Mouse (Mus musculus) megakaryocyte, embryonic 14.5 days (primary cell): ENCODE results near the gene Abl1. TPM values are rescaled to one million over a fixed set of nuclear protein-coding genes. Genes with fewer than 3 reads are reported as not detected.

ENCODE experiments used
- H3K27me3 ChIP-seq: replicated peaks from 2 replicates; pipeline ENCODE3; 2012; ENCODE audit warnings: inconsistent platforms
- H3K36me3 ChIP-seq: replicated peaks from 2 replicates; pipeline ENCODE3; 2012; ENCODE audit warnings: low read length, inconsistent platforms, mixed read lengths
- H3K4me1 ChIP-seq: 2 replicates; pipeline ENCODE4 v1.6.1; 2012; ENCODE audit warnings: inconsistent platforms
- H3K4me3 ChIP-seq: replicated peaks from 2 replicates; pipeline ENCODE3; 2012; ENCODE audit warnings: moderate library complexity, mild to moderate bottlenecking, inconsistent platforms
- H3K9me3 ChIP-seq: 2 replicates; pipeline ENCODE4 v1.6.1; 2012; ENCODE audit warnings: inconsistent platforms
- FLI1 ChIP-seq: IDR thresholded peaks from 2 replicates; pipeline ENCODE4 v1.6.1; 2012; ENCODE audit warnings: low read length, inconsistent platforms, mixed read lengths
- GATA1 ChIP-seq: IDR thresholded peaks from 3 replicates; pipeline ENCODE4 v1.6.1; 2012; ENCODE audit warnings: mixed read lengths, low read length, inconsistent platforms, borderline replicate concordance
- polyA plus RNA-seq: library from polyadenylated mRNA; stranded (reverse); fragments of >175 nt; gene quantifications from 2 replicates; pipeline ENCODE4 v1.2.3, GENCODE M21; 2012; ENCODE audit warnings: low replicate concordance; ENCODE audit not compliant: insufficient read depth

Gene Abl1
- polyA plus RNA-seq, 1 experiment = 29.4 TPM

- no peaks in the 10 kb centered on the region for H3K9me3 ChIP-seq
- TF ChIP-seq FLI1 = no peak
- TF ChIP-seq GATA1 = no peak
- H3K36me3 ChIP-seq = peaks cover 97% of the 10 kb centered on the region
- no peaks in the 10 kb centered on the region for H3K4me1 ChIP-seq
- no peaks in the 10 kb centered on the region for H3K27me3 ChIP-seq
- H3K4me3 ChIP-seq = no peak overlapping the region
These were observed 108.8 kb downstream of the Abl1 start for GRCm38 (mm10) chr2:31796943-31797342.

- TF ChIP-seq FLI1 (no peak), GATA1 (no peak)
- no peak overlapping the region for H3K4me3 ChIP-seq
- peaks cover 95% of the 10 kb centered on the region for H3K36me3 ChIP-seq
- peaks cover 3% of the 10 kb centered on the region for H3K27me3 ChIP-seq
- H3K4me1 ChIP-seq = peaks cover 3% of the 10 kb centered on the region; the same call in 1 of the 2 replicates
- H3K9me3 ChIP-seq = no peaks in the 10 kb centered on the region
These were observed 113.2 kb downstream of the Abl1 start for GRCm38 (mm10) chr2:31801416-31801815.

GRCm38 (mm10) chr2:31802811-31803210 lies 114.6 kb downstream of the Abl1 start:
- peaks cover 7% of the 10 kb centered on the region; the same call in 1 of the 2 replicates for H3K4me1 ChIP-seq
- TF ChIP-seq FLI1 (no peak), GATA1 (no peak)
- peaks cover 92% of the 10 kb centered on the region for H3K36me3 ChIP-seq
- no peak overlapping the region for H3K4me3 ChIP-seq
- H3K9me3 ChIP-seq = no peaks in the 10 kb centered on the region
- peaks cover 9% of the 10 kb centered on the region for H3K27me3 ChIP-seq

GRCm38 (mm10) chr2:31803480-31803879 lies 115.3 kb downstream of the Abl1 start:
- H3K36me3 ChIP-seq = peaks cover 91% of the 10 kb centered on the region
- no peak overlapping the region for H3K4me3 ChIP-seq
- no peak for TF ChIP-seq GATA1
- no peak for TF ChIP-seq FLI1
- H3K27me3 ChIP-seq = peaks cover 11% of the 10 kb centered on the region
- H3K9me3 ChIP-seq = no peaks in the 10 kb centered on the region
- peaks cover 14% of the 10 kb centered on the region for H3K4me1 ChIP-seq

GRCm38 (mm10) chr2:31806639-31807382 lies 118.6 kb downstream of the Abl1 start:
- no peak for TF ChIP-seq FLI1

GRCm38 (mm10) chr2:31808410-31809357 lies 120.5 kb downstream of the Abl1 start:
- Histone ChIP-seq H3K36me3 (peaks cover 41% of the 10 kb centered on the region), H3K4me3 (no peak overlapping the region), H3K9me3 (no peaks in the 10 kb centered on the region), H3K4me1 (peaks cover 47% of the 10 kb centered on the region), H3K27me3 (peaks cover 54% of the 10 kb centered on the region)
- TF ChIP-seq GATA1 (no peak), FLI1 (no peak)

More at GRCm38 (mm10) chr2:31806639-31807382, 118.6 kb downstream of the Abl1 start:
- H3K4me3 ChIP-seq = peak overlapping the region; percentile 42
- no peaks in the 10 kb centered on the region for H3K9me3 ChIP-seq
- H3K4me1 ChIP-seq = peaks cover 47% of the 10 kb centered on the region
- H3K36me3 ChIP-seq = peaks cover 60% of the 10 kb centered on the region
- H3K27me3 ChIP-seq = peaks cover 36% of the 10 kb centered on the region

- H3K27me3 ChIP-seq = peaks cover 61% of the 10 kb centered on the region
- peak overlapping the region; percentile 23 for H3K4me3 ChIP-seq
- peaks cover 46% of the 10 kb centered on the region for H3K4me1 ChIP-seq
- H3K36me3 ChIP-seq = peaks cover 34% of the 10 kb centered on the region
- no peak for TF ChIP-seq GATA1
- TF ChIP-seq FLI1 = no peak
- no peaks in the 10 kb centered on the region for H3K9me3 ChIP-seq
These were observed 121.2 kb downstream of the Abl1 start for GRCm38 (mm10) chr2:31809358-31809740.

- peaks cover 27% of the 10 kb centered on the region for H3K36me3 ChIP-seq
- peaks cover 44% of the 10 kb centered on the region for H3K4me1 ChIP-seq
- H3K27me3 ChIP-seq = peaks cover 72% of the 10 kb centered on the region
- no peak for TF ChIP-seq FLI1
- TF ChIP-seq GATA1 = no peak
- no peaks in the 10 kb centered on the region for H3K9me3 ChIP-seq
- peak within 1 kb of the TSS; percentile 76 for H3K4me3 ChIP-seq
These were observed 122.3 kb downstream of the Abl1 start, which contains the start of gene Qrfp for GRCm38 (mm10) chr2:31810444-31810843. Gene Qrfp, minus strand, starts transcription at chr2:31810580.

GRCm38 (mm10) chr2:31811086-31811958 lies 123.1 kb downstream of the Abl1 start:
- TF ChIP-seq FLI1 (no peak), GATA1 (no peak)
- H3K36me3 ChIP-seq = peaks cover 19% of the 10 kb centered on the region
- peaks cover 78% of the 10 kb centered on the region for H3K27me3 ChIP-seq
- peaks cover 44% of the 10 kb centered on the region for H3K4me1 ChIP-seq
- no peaks in the 10 kb centered on the region for H3K9me3 ChIP-seq
- no peak overlapping the region for H3K4me3 ChIP-seq
